Mouse (Mus musculus): ENCODE results near the gene Calr.

Gene Calr

GRCm38 (mm10) chr8:84846722-84847572 is at the start of gene Calr:
Calr (minus strand) TSS chr8:84846934.
- DNase-seq = peak; percentile 98

- no peak for DNase-seq
Observed at GRCm38 (mm10) chr8:84895963-84896362, 49.2 kb upstream of the Calr start.

GRCm38 (mm10) chr8:84893709-84894134 is 47.0 kb upstream of the Calr start, which contains the start of gene Gcdh:
Gcdh (minus strand) TSS chr8:84893921.
- peak; percentile 81 for DNase-seq

GRCm38 (mm10) chr8:84892993-84893708 is 46.4 kb upstream of the Calr start:
- DNase-seq = no peak

- DNase-seq = no peak
Observed at GRCm38 (mm10) chr8:84889141-84889540, 42.4 kb upstream of the Calr start.

GRCm38 (mm10) chr8:84888280-84888679 is 41.5 kb upstream of the Calr start:
- no peak for DNase-seq

- DNase-seq = no peak
Observed at GRCm38 (mm10) chr8:84884728-84885127, 38.0 kb upstream of the Calr start.

GRCm38 (mm10) chr8:84878915-84879314 is 32.2 kb upstream of the Calr start:
- no peak for DNase-seq

- DNase-seq = no peak
Observed at GRCm38 (mm10) chr8:84877297-84878035, 30.7 kb upstream of the Calr start.

- no peak for DNase-seq
Observed at GRCm38 (mm10) chr8:84874339-84874738, 27.6 kb upstream of the Calr start.

GRCm38 (mm10) chr8:84873016-84873415 is 26.3 kb upstream of the Calr start:
- DNase-seq = no peak

- peak; percentile 19 for DNase-seq
Observed at GRCm38 (mm10) chr8:84872309-84872965, 25.7 kb upstream of the Calr start.

- peak; percentile 74 for DNase-seq
Observed at GRCm38 (mm10) chr8:84871376-84872308, 24.9 kb upstream of the Calr start, which contains the start of gene Syce2. Syce2 (plus strand) TSS chr8:84872111.

GRCm38 (mm10) chr8:84856864-84857441 is 10.2 kb upstream of the Calr start, which contains the start of gene Farsa:
Farsa (plus strand) TSS chr8:84856989.
- peak; percentile 93 for DNase-seq

GRCm38 (mm10) chr8:84856434-84856833 is 9.7 kb upstream of the Calr start:
- DNase-seq = no peak

- no peak for DNase-seq
Observed at GRCm38 (mm10) chr8:84847684-84848435, 1.1 kb upstream of the Calr start.

- no peak for DNase-seq
Observed at GRCm38 (mm10) chr8:84846094-84846721, 526 bp downstream of the Calr start.

- DNase-seq = no peak
Observed at GRCm38 (mm10) chr8:84845355-84846093, 1.2 kb downstream of the Calr start.

Measured in right cerebral cortex, postnatal 14 days (tissue).